Mouse (Mus musculus): ENCODE data around the gene Tbcb. TPM values are rescaled to one million over a fixed set of nuclear protein-coding genes. Genes with fewer than 3 reads are reported as not detected.
"Not testable (repeated sequence)": the region's sequence is repeated elsewhere in the genome, so short reads cannot be mapped to it uniquely, and the experiment has no call there.

The Tbcb gene
- polyA plus RNA-seq, 1 experiment from 2014 or later = 214 TPM

GRCm38 (mm10) chr7:30265041-30265440 is 33.0 kb upstream of the Tbcb start:
- Histone ChIP-seq H3K27me3 (no peaks in the 10 kb centered on the region), H3K4me2 (no peak overlapping the region), H3K36me3 (peaks cover 31% of the 10 kb centered on the region), H3K9me3 (no peaks in the 10 kb centered on the region), H3K27ac (no peak overlapping the region), H3K4me3 (no peak overlapping the region), H3K4me1 (no peaks in the 10 kb centered on the region), H3K9ac (no peak overlapping the region)
- WGBS = 78% methylated on average over 2 of the region's 2 CpGs
- ATAC-seq (ENCODE audit: insufficient number of reproducible peaks, insufficient read depth, low FRiP score, low TSS enrichment, low read depth) = no peak

GRCm38 (mm10) chr7:30251956-30252954 is 20.2 kb upstream of the Tbcb start:
- no peak overlapping the region for H3K27ac ChIP-seq
- H3K4me2 ChIP-seq = no peak overlapping the region
- no peaks in the 10 kb centered on the region for H3K4me1 ChIP-seq
- no peaks in the 10 kb centered on the region for H3K9me3 ChIP-seq
- 84% methylated on average over 12 of the region's 12 CpGs for WGBS
- no peak overlapping the region for H3K9ac ChIP-seq
- no peak for ATAC-seq (ENCODE audit: insufficient number of reproducible peaks, insufficient read depth, low FRiP score, low TSS enrichment, low read depth)
- no peaks in the 10 kb centered on the region for H3K27me3 ChIP-seq
- peaks cover 9% of the 10 kb centered on the region; the same call in 1 of the 2 replicates for H3K36me3 ChIP-seq
- H3K4me3 ChIP-seq = no peak overlapping the region

GRCm38 (mm10) chr7:30237374-30237773 is 5.3 kb upstream of the Tbcb start:
- H3K36me3 ChIP-seq = peaks cover 27% of the 10 kb centered on the region
- not testable (repeated sequence) for H3K9ac ChIP-seq; H3K27ac ChIP-seq; ATAC-seq (ENCODE audit: insufficient number of reproducible peaks, insufficient read depth, low FRiP score, low TSS enrichment, low read depth); H3K9me3 ChIP-seq; H3K4me2 ChIP-seq; H3K27me3 ChIP-seq; H3K4me3 ChIP-seq
- WGBS = 72% methylated on average over 3 of the region's 3 CpGs
- peaks cover 11% of the 10 kb centered on the region for H3K4me1 ChIP-seq

GRCm38 (mm10) chr7:30235625-30236024 is 3.6 kb upstream of the Tbcb start, which contains the start of gene Ovol3:
Gene Ovol3 (minus strand): TSS chr7:30235725.
- Histone ChIP-seq H3K9ac (no peak within 1 kb of the TSS), H3K4me2 (no peak within 1 kb of the TSS), H3K4me3 (no peak within 1 kb of the TSS), H3K4me1 (peaks cover 16% of the 10 kb centered on the region), H3K27me3 (no peaks in the 10 kb centered on the region), H3K9me3 (no peaks in the 10 kb centered on the region), H3K27ac (no peak within 1 kb of the TSS), H3K36me3 (peaks cover 19% of the 10 kb centered on the region)
- 90% methylated on average over 4 of the region's 4 CpGs for WGBS
- no peak for ATAC-seq (ENCODE audit: insufficient number of reproducible peaks, insufficient read depth, low FRiP score, low TSS enrichment, low read depth)

- H3K36me3 ChIP-seq = peaks cover 19% of the 10 kb centered on the region
- H3K9me3 ChIP-seq = no peaks in the 10 kb centered on the region
- 93% methylated on average over 8 of the region's 8 CpGs for WGBS
- no peaks in the 10 kb centered on the region for H3K27me3 ChIP-seq
- no peak for ATAC-seq (ENCODE audit: insufficient number of reproducible peaks, insufficient read depth, low FRiP score, low TSS enrichment, low read depth)
- no peak overlapping the region for H3K9ac ChIP-seq
- H3K4me3 ChIP-seq = no peak overlapping the region
- H3K27ac ChIP-seq = no peak overlapping the region
- no peak overlapping the region for H3K4me2 ChIP-seq
- H3K4me1 ChIP-seq = peaks cover 19% of the 10 kb centered on the region
Measured at GRCm38 (mm10) chr7:30235091-30235490, 3.0 kb upstream of the Tbcb start.

GRCm38 (mm10) chr7:30234276-30234858 is 2.3 kb upstream of the Tbcb start:
- Histone ChIP-seq H3K36me3 (peaks cover 24% of the 10 kb centered on the region), H3K27me3 (no peaks in the 10 kb centered on the region), H3K4me2 (no peak overlapping the region), H3K4me1 (peaks cover 19% of the 10 kb centered on the region), H3K9me3 (no peaks in the 10 kb centered on the region), H3K4me3 (no peak overlapping the region), H3K27ac (no peak overlapping the region), H3K9ac (no peak overlapping the region)
- WGBS = 95% methylated on average over 15 of the region's 15 CpGs
- ATAC-seq (ENCODE audit: insufficient number of reproducible peaks, insufficient read depth, low FRiP score, low TSS enrichment, low read depth) = no peak

- Histone ChIP-seq H3K27me3 (no peaks in the 10 kb centered on the region), H3K9me3 (no peaks in the 10 kb centered on the region), H3K36me3 (peaks cover 24% of the 10 kb centered on the region), H3K4me2 (peak overlapping the region; percentile 80), H3K4me1 (peaks cover 19% of the 10 kb centered on the region), H3K27ac (no peak overlapping the region), H3K4me3 (peak overlapping the region; percentile 66), H3K9ac (peak overlapping the region; percentile 80; the same call in 1 of the 2 replicates)
- 91% methylated on average over 20 of the region's 20 CpGs for WGBS
- ATAC-seq (ENCODE audit: insufficient number of reproducible peaks, insufficient read depth, low FRiP score, low TSS enrichment, low read depth) = no peak
Measured at GRCm38 (mm10) chr7:30233387-30233786, 1.3 kb upstream of the Tbcb start.

DNA sequence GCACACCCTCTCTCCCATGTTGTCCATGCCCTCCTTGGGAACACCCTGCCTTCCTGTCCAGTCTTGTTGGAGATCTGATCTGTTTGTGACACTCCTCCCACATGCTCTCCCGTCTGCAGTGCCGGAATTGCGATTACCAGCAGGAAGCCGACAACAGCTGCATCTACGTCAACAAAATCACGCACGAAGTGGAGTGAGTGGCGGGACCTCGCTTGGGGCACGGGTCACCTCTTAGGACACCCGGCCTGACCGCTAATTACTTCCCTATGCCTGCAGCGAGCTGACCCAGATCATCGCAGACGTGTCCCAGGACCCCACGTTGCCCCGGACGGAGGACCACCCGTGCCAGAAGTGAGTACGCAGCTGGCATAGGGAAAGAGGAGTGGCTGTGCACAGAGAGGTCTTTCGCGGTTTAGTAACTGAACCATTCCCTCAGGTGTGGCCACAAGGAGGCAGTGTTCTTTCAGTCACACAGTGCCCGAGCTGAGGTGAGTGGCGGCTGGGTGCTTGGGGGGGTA is 618 bp upstream of the Tbcb start:
- H3K4me2 ChIP-seq = peak overlapping the region; percentile 80
- no peaks in the 10 kb centered on the region for H3K27me3 ChIP-seq
- peak overlapping the region; percentile 80 for H3K9ac ChIP-seq
- no peaks in the 10 kb centered on the region for H3K9me3 ChIP-seq
- WGBS = 3% methylated on average over 24 of the region's 24 CpGs
- H3K27ac ChIP-seq = peak overlapping the region; percentile 94
- peak overlapping the region; percentile 66 for H3K4me3 ChIP-seq
- peaks cover 31% of the 10 kb centered on the region for H3K36me3 ChIP-seq
- ATAC-seq (ENCODE audit: insufficient number of reproducible peaks, insufficient read depth, low FRiP score, low TSS enrichment, low read depth) = no peak
- peaks cover 19% of the 10 kb centered on the region for H3K4me1 ChIP-seq

- Histone ChIP-seq H3K9ac (peak overlapping the region; percentile 80), H3K27me3 (no peaks in the 10 kb centered on the region), H3K4me2 (peak overlapping the region; percentile 80), H3K27ac (peak overlapping the region; percentile 94; the same call in 1 of the 2 replicates), H3K36me3 (peaks cover 45% of the 10 kb centered on the region), H3K9me3 (no peaks in the 10 kb centered on the region), H3K4me1 (peaks cover 19% of the 10 kb centered on the region), H3K4me3 (peak overlapping the region; percentile 66)
- under 1% methylated on average over 16 of the region's 16 CpGs for WGBS
- ATAC-seq (ENCODE audit: insufficient number of reproducible peaks, insufficient read depth, low FRiP score, low TSS enrichment, low read depth) = peak; percentile 3; the same call in 1 of the 2 replicates
Measured at GRCm38 (mm10) chr7:30231328-30231668, 774 bp downstream of the Tbcb start.

DNA sequence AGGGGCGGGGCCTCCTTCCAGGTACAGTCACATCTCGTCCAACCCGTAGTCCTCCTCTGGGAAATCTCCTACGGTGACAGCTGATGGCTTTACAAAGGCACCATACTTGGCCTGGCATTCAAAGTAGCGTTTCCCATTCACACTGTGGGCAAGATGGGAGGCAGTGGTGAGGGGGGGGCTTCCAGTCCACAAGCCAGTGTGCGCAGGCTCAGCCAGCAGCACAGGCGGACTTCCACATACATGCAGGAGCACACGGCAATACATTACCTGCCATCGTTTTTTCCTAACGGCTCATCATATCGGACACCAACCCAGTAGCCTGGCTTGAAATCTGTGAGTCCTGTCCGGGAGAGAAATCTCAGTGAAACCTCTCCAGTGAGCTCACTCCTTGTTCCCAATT is 7.9 kb downstream of the Tbcb start:
- 94% methylated on average over 12 of the region's 12 CpGs for WGBS
- Histone ChIP-seq H3K9ac (no peak overlapping the region), H3K27ac (no peak overlapping the region), H3K9me3 (no peaks in the 10 kb centered on the region), H3K36me3 (peaks cover 55% of the 10 kb centered on the region), H3K27me3 (no peaks in the 10 kb centered on the region), H3K4me2 (no peak overlapping the region), H3K4me3 (no peak overlapping the region), H3K4me1 (peaks cover 6% of the 10 kb centered on the region)
- ATAC-seq (ENCODE audit: insufficient number of reproducible peaks, insufficient read depth, low FRiP score, low TSS enrichment, low read depth) = no peak

GRCm38 (mm10) chr7:30222205-30222604 is 9.9 kb downstream of the Tbcb start:
- Histone ChIP-seq H3K9ac (no peak overlapping the region), H3K4me2 (no peak overlapping the region), H3K4me1 (peaks cover 10% of the 10 kb centered on the region), H3K9me3 (no peaks in the 10 kb centered on the region), H3K4me3 (no peak overlapping the region), H3K36me3 (peaks cover 44% of the 10 kb centered on the region), H3K27ac (no peak overlapping the region), H3K27me3 (no peaks in the 10 kb centered on the region)
- WGBS = 90% methylated on average over 5 of the region's 5 CpGs
- no peak for ATAC-seq (ENCODE audit: insufficient number of reproducible peaks, insufficient read depth, low FRiP score, low TSS enrichment, low read depth)

All from embryonic facial prominence, embryonic 13.5 days (tissue).